Mouse (Mus musculus) frontal cortex, postnatal 25 days (tissue): Measurements from ENCODE around the gene Acad10.
"Not testable (repeated sequence)": the region's sequence is repeated elsewhere in the genome, so short reads cannot be mapped to it uniquely, and the experiment has no call there.

Experiments used
- DNase-seq, 2 experiments: peaks; one replicate each; pipeline ENCODE4 v3.0.0; 2022; ENCODE audit warnings: low spot score in 2 of 2

Gene Acad10

DNA sequence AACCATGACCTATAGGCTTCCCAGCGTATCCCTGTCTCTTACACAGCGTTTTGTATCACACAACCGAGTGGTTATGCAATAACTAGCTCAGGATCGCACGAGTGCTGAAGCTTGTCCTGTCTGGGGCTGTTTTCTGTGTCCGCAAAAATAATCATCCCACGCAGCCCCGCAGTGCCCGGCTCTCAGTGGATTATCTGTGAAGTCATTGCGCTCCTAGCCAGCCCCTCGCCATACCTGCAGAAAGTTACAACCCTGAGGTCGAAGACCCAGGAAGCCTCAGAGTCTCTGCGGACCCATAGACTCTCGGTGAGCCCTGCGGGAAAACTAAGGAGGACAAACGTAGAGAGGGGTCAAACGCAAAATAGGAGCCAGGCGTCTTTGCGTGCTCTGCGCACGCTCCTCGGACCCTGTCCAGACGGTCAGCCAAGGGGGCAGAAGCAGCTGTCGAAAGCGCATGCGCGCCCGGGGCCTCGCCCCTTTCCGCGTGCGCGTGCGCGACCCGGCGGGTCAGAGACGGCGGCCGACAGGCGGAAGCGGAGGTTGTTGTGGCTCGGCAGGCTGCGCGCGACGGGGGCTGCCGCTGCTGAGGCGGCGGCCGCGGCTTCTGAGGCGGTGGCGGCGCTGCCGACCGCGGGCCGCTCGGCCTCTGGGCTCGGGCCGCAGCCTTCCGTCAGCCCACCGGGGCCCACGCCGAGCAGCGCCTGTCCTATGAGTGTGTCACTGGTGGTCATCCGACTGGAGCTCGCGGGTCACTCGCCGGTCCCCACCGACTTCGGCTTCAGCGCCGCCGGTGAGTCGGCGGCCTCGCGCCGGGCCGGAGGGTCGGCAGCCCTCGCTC is at the start of gene Acad10, which contains the start of gene Brap:
Gene Acad10 (minus strand): TSS at position 456 of the 838 bp plus-strand sequence.
Gene Brap (plus strand): TSS at position 505 of the 838 bp plus-strand sequence.
- DNase-seq, result peak; percentile 88 to 90

DNA sequence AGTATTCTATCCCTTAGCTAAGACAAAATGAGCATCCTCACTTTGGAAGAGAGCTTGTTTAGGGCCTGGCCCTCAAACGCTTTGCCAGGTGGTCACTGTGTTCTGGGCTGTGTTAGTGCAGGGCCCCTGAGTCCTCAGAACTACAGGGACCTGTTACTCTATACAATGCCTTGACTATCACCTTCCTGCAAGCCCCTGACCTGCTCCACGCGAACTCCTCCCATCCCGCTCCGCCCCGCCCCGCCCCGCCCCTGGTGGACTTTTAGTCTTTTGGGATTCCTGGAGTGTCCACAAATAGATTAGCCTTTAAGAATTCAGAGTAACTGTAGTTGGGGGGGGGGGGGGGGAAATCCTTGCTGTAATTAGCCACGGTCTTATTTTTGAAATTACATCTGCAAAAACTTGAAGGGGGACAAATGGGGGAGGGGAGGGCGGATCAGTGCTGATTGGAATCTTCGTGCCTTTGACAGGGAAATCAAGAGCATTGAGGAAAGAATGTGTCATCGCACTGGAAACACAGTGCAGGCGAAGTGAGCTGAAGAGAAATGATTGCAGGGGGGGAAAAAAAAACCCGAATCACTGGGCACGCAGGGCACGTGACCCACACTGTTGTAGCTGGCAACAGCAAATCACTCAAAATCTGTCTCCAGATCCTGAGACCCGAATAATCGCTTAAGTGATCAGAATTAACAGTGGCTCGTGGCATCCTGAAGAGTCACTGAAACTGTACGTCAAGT is 44.4 kb upstream of the Acad10 start:
- DNase-seq, result no peak

DNA sequence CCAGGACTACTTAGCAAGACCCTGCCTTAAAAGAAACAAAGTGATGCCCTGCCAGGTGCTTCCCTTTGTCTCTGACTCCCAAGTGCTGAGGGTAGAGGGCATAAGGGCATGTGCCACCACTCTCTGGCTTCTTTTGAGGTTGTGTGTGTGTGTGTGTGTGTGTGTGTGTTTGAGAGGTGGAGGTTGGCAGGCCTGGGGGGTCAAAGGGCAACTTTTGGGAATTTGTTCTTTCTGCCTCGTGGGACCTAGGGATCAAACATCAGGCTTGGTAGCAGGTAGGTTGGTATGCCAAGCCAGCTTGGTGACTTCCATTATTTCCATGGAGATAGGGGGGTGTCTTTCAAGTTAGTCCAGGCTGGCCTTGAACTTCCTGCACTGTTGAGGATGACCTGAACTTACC is 43.0 kb upstream of the Acad10 start:
- DNase-seq, result no peak

DNA sequence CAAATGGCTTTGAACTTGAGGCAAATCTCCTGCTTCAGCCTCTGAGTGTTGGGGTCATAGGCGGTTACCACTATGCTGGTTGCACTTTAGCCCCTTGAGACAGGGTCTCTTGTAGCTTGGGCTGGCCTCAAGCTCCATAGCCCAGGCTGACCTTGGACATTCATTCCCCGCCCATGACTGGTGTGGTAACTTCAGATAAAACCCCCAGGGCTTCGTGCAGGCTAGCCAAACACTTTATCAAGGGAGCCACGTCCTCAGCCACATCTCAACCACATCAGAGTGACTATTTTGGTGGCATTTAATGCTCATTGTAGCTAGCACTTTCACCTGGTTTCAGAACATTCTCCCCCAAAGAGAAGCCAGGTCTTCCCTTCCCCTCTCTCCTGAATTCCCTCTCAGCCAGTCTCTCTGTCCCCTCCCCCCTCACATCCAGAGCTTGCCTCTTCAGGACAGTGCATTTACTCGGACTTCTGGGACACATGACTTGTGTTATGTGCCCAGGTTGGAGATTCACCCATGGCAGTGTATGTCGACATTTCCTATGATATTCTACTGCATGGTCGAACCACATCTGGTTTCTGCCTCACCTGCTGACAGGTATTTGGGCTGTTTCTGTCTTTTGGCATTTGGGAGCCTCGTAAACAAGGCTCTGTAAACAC is 40.9 kb upstream of the Acad10 start:
- DNase-seq, result no peak

DNA sequence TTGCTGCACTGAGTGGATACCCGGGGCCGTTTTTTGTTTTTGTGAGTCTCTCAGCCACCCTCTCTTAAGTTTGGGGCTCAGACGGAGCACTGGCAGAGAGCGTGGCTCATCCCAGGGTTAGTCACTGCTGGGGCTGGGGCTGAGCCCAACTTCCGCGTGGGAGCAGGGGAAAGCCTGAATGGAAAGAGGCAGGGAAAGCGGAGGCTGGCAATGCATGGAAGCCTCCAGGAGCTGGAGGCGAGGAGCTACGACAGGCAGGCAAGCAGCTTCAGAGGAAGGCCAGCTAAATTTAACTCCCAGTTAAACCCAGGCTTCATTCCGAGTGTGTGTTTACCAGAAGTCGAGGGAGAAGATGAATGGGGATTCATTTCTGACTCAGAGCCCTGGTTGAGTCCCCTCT is 40.2 kb upstream of the Acad10 start:
- peak in 1 of 2 experiments; percentile 47 for DNase-seq

DNA sequence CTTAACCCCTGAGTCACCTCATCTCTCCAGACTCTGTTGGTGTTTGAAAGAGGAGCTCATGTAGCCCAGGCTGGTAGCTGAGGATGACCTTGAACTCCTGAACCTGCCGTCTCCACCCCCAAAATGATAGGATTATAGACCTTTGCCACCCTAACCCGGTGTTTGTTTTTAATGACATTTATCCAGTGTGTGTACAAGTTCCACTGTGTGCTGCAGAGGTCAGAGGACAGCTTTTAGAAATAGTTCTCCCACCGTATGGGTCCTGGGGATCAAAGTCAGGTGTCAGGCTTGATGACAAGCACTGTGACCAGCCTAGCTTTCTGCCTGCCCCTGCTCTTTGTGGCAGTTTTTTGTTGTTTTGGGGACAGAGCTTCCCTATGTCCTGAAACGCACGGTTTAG is 39.6 kb upstream of the Acad10 start:
- no peak for DNase-seq

DNA sequence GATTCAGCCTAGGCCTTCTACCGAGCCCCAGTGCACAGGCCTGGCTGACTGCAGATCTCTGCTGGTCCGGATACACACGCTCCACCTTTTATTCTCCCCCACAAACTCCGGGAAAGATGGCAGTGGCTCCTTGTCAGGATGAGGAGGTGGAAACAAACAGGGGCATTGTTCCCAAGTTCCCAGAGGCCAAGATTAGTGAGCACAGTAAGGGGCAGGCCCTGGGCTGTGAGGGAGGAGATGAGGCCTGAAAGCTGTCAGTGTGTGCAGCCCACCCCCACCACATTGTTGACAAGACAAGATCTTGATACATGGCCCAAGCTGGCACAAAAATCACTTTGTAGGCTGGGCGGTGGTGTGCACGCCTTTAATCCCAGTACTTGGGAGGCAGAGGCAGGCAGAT is 36.4 kb upstream of the Acad10 start:
- DNase-seq, result no peak

DNA sequence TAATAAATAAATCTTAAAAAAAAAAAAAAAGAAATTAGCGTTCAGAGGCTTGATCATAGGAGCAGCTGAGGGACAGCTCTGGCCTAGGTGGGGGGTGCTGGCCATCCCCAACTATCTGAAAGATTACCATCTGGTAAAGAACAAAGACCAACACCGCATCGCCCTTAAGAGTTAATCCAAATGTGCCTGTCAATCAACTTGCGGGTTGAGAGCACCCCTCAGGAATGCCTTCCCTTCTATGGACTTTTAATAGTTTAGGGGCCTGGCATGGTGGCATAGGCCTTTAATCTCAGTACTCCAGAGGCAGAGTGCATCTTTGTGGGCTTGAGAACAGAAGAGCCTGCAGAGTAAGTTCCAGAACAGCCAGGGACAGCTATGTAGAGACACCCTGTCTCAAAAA is 32.6 kb upstream of the Acad10 start:
- no peak for DNase-seq

DNA sequence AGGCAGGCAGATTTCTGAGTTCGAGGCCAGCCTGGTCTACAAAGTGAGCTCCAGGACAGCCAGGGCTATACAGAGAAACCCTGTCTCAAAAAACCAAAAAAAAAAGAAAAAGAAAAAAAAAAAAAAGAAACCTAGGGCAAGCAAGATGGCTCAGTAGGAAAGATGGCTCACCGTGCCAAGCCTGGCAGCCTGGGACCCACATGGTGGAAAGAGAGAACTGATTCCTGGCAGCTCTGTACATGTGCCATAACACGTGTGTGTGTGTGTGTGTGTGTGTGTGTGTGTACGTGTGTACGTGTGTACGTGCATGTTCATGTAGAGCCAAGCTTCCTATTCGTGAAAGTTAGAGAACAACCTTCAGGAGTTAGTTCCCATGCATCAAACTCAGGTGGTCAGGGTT is 31.1 kb upstream of the Acad10 start:
- not testable (repeated sequence) for DNase-seq

DNA sequence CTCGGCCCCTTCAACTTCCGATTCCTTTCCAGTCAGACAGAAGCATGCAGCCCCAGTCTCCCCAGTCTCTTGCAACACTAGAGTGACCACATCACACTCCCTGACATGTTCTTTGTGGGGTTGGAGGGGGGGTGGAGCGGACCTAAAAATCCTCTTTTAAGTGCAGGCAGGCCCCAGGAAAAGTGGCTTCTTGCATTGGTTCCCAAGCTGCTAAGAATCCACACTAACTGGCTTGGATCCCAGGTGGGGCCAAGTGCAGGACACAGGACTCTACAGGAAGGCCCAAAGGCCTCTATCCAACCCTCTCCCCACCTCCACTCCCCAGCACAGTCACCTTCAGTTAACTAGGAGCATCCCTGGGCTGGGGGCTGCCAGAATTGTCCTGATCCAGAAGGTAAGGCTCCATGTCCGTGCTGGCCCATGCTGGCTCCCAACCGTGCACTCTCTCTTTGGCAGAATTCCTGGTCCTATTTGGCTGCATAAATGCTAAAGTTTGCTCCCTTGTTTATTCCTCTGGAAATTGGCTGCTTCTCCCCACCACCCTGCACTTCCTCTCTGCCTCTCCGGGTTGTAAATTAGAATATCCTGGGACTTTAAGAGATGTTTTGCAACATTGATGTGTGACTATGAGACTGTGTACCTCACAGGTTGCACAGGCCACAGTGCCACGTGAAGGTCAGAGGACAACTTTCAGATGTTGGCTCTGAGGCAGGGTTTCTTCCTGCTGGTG is 30.3 kb upstream of the Acad10 start:
- no peak for DNase-seq

DNA sequence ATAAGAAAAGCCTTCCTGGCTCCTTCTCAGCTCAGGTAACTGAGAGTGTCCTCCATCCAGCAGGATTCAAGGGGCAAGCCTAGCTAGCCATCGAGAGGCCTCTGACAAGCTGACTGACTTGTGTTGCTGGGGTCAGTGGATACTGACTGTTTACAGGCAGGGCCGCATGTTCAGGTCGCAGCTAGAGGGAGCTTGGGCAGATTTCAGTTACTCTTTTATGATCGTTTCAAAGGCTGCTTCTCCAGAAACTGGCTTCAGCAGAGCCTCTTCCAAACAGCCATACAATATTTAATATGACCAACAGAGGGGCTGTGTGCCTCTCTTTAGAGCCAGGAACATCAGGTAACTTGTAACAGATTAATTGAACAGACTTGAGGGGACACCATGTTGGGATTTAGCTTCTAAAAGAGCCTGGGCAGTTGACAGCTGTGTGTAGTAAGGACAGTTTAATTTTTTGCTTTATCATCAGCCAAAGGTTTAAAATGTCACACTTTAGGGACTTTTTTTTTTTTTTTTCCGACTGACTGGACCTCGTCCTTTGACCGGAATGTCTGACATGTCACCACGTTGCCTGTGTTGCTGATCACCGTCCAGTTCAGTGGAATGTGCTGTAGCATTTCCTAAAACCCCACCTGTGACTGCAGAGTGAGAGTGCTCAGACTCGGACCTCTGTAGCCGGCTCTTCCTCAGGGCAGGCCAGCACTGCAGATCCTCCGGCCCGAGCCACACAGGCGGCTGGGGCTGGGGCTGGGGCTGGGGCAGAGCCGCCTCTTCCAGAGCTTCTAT is 26.0 kb upstream of the Acad10 start:
- DNase-seq, result no peak

DNA sequence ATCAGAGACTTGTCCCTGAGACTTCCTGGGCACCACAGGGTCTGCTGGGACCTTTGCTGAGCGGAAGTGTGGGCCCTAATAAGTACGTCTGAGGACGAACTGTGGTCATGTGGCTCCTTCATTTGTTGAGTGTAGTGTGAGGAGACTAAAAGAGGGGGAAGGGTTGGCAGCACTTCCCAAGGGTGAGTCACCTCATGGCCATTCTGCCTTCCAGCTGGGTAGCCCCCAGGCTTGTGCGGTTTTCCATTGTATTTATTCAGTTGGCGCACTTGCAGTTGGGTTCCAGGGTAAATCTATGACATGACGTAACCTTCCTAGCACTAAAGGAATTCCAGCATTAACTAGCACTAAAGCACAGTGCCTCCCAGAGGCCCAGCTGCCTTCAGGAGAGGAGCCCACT is 25.2 kb upstream of the Acad10 start:
- DNase-seq, result no peak

DNA sequence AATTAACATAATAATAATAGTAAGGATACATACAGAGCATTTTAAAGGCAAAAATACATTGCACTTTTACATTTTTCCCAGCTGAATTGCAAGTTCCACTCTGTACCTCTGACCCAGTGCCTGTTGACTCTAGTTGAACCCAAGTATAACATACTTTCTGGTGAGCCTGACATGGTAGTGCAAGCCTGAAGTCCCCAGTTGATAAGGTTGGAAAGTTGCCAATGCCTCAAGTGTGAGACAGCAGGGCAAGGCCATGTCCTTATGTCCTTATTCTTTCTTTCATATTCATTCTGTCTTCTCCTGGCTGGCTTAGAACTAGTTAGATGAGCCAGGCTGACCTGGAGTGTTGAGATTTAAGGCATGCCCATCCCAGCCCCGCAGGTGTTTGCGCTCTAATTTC is 21.9 kb upstream of the Acad10 start:
- no peak for DNase-seq

DNA sequence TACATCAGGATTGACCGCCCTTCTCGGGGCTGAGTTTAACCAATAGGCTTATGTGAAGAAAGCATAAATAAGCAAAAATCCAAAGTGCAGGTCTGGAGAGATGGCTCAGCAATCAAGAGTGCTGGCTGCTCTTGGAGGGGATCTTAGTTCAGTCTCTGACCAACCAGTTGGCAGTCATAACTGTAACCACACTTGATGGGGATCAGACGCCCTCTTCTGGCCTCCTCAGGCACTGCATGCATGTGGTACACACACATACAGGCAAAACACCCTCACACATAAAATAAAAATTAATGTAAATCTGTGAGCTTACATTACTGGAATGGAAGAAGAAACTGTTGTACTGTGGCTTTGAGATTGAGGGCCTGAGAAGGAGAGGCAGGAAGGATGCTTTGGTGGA is 10.1 kb upstream of the Acad10 start:
- DNase-seq, result no peak

DNA sequence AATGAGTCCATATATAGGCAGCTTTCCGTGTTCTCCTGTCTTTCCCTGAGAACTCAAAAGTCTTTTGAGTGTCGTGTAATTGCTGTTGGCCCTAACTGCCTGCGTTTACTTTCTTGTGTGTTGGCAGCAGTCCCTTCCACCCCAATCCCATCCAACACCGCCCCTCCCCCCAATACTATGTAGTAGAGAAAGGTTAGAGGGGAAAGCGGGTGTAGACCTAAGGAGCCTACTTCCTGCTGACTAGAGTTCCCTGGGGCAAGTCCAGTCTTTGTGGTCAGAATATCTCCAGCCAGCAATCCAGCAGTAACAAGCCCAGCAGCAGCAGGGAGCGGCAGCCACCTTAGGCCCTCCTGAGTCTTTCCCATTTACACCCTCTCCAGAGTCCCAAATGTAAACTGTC is 8.1 kb upstream of the Acad10 start:
- DNase-seq, result no peak

DNA sequence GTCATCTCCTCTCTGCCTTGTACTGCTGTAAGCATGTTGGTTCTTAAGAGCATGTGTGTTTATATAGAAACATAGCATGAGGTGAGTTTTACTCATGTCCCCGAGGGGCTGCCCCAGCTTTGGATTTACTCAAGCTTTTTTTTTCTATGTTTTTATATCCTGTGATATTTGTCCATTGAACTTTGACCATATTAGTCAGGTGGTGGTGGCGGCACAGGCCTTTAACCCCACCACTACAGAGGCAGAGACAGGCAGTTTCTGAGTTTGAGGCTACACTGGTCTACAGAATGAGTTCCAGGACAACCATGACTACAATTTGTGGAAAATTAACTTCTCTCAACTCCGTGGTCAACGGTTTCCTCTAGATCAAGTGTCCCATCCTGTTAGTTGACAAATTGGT is 6.8 kb upstream of the Acad10 start:
- DNase-seq, result no peak

DNA sequence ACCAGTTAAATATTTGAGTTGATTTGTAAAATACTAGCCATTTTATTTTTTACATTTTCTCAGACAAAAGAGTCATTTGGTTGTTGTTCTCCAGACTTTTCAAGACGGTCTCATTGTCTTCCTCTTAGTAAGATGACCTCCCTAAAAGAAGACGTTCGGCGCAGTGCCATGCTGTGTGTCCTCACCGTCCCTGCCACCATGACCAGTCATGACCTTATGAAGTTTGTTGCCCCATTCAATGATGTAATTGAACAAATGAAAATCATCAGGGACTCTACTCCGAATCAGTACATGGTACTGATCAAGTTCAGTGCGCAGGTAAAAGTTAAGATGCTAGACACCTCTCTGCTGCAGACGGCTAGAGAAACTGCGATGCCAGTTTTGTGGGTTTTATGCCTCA is 4.7 kb upstream of the Acad10 start:
- no peak for DNase-seq

DNA sequence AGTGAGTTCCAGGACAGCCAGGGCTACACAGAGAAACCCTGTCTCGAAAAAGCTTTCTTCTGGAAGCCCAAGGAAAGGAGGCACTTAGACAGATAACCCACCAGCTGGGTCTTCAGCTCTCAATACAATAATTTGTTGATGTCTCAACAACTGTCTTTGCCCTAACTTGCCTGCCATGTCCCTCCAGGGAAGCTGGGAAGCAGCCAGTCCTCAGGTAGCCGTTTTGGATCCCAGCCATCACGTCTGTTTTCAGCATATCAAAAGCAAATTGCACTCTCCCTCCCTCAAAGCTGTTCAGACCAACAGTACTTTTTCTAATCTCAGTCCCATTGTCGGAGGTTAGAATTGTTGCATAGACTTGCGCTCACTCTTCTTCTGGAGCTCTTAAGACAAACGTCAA is 3.8 kb upstream of the Acad10 start:
- no peak for DNase-seq

DNA sequence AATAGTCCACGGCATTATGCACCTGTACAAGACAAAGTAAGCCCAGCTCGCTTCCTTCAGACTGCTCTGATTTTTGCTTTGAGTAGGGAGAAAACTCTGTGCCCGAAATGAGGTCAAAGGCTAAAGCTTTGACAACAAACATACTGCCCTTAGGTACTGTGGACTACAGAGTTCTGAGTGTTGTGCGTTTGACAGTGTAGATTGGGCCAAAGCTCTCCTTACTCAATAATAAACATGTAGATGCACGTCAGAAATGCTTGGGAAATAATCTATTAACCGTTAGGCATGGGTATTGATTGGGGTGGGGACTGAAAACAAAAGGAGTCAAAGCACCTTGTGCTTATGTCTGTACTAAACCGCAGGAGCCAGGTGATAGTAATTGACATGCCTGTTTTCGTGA is 3.1 kb upstream of the Acad10 start:
- no peak for DNase-seq

DNA sequence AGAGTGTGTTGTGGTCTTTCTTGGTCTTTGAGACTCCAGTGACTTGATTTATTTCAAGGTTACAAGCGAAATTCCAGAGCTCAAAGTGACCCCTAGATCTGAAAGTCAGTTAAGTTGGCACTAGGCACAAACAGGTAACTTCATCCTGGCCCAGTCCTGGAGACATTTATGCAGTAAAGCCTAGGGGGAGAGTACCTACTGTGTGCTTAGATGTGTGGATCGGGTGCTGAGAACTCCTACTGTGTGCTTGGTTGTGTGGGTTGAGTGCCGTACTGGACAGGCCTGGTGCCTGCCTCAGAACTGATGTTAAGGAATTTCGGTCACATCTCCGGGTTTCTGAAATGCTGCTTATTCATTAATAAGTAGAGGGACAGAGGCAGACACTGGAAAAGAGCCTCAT is 1.2 kb upstream of the Acad10 start:
- no peak for DNase-seq

DNA sequence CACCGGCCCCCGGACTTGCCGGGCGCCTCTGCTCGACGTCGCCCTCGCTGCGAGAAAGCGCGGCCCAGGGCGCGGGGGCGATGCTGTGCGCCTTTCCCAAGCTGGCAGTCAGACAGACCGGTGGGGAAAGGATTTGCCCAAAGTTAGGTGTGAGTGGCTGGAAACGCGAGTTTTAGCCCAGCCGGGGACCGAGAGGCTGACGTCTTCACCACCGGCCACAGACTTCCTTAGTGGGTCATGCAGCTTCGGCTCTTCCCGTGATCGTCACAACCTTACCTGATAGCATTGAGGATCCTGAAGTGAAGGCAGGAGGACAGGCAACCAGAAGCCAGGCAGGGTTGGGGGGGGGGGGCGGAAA is 562 bp upstream of the Acad10 start:
- no peak for DNase-seq
